Mouse (Mus musculus) heart, embryonic 14.5 days (tissue): ENCODE results near the gene Efnb1. TPM values are rescaled to one million over a fixed set of nuclear protein-coding genes. Genes with fewer than 3 reads are reported as not detected.
A peak's percentile ranks its signal among the peaks of the same experiment; 100 is the strongest.

Source experiments
- ATAC-seq: fragments of 200-750 bp; cut with Nextera tagmentation; 2 replicates; pipeline ENCODE4 v1.8.0; 2017; ENCODE audit warnings: low read depth, moderate TSS enrichment; ENCODE audit not compliant: insufficient number of reproducible peaks, insufficient read depth, low FRiP score
- H3K27ac ChIP-seq, 2 experiments: fragments of 200-500 bp in 1 of 2; fragments of 300-500 bp in 1 of 2; sonication (generic) in 1 of 2; replicated peaks in 1 of 2; 2 replicates each; pipeline ENCODE4 v1.5.1; 2012 to 2014; ENCODE audit warnings: low read depth in 2 of 2, low read length in 2 of 2, control low read depth in 1 of 2, mild to moderate bottlenecking in 1 of 2, mixed read lengths in 1 of 2; ENCODE audit not compliant: control insufficient read depth in 1 of 2, insufficient read depth in 1 of 2
- H3K27me3 ChIP-seq: fragments of 300-500 bp; sonication (generic); 2 replicates; pipeline ENCODE4 v1.6.1; 2014; ENCODE audit warnings: mild to moderate bottlenecking, low read length, control low read depth; ENCODE audit not compliant: control insufficient read depth, insufficient read depth
- H3K36me3 ChIP-seq: fragments of 300-500 bp; sonication (generic); 2 replicates; pipeline ENCODE4 v1.6.1; 2014; ENCODE audit warnings: mild to moderate bottlenecking, control low read depth, low read length, mixed read lengths; ENCODE audit not compliant: control insufficient read depth, insufficient read depth
- H3K4me1 ChIP-seq, 2 experiments: fragments of 200-500 bp in 1 of 2; fragments of 300-500 bp in 1 of 2; sonication (generic) in 1 of 2; 2 replicates each; pipeline ENCODE4 v1.6.1; 2012 to 2014; ENCODE audit warnings: low read length in 2 of 2, control low read depth in 1 of 2, mixed read lengths in 1 of 2; ENCODE audit not compliant: control insufficient read depth in 2 of 2, insufficient read depth in 2 of 2
- H3K4me2 ChIP-seq: fragments of 300-500 bp; sonication (generic); 2 replicates; pipeline ENCODE4 v1.6.1; 2014; ENCODE audit warnings: mild to moderate bottlenecking, low read length
- H3K4me3 ChIP-seq, 2 experiments: fragments of 200-500 bp in 1 of 2; fragments of 300-500 bp in 1 of 2; sonication (generic) in 1 of 2; 2 replicates each; pipeline ENCODE4 v1.5.1; 2012 to 2014; ENCODE audit warnings: low read length in 2 of 2, mild to moderate bottlenecking in 2 of 2, control low read depth in 1 of 2, low read depth in 1 of 2, moderate library complexity in 1 of 2; ENCODE audit not compliant: control insufficient read depth in 1 of 2, insufficient read depth in 1 of 2
- H3K9ac ChIP-seq: fragments of 300-500 bp; sonication (generic); 2 replicates; pipeline ENCODE4 v1.6.1; 2014; ENCODE audit warnings: mild to moderate bottlenecking, low read length
- H3K9me3 ChIP-seq: fragments of 300-500 bp; sonication (generic); 2 replicates; pipeline ENCODE4 v1.6.1; 2016; ENCODE audit warnings: low read length, control low read depth; ENCODE audit not compliant: control insufficient read depth
- WGBS: fragments of 180-500 bp; shearing (Covaris S2); extraction: QIAGEN DNeasy Blood & Tissue Kit; methylation state at CpG from one replicate; pipeline ENCODE4 v1.1.7; 2014; 5-methylcytosine and 5-hydroxymethylcytosine counted together
- polyA plus RNA-seq: library from polyadenylated mRNA; unstranded; fragments of >200 nt; fragmentation: Nextera tagmentation; extraction: Ambion mirVana; gene quantifications from 2 replicates; pipeline ENCODE4 v1.2.1, GENCODE M21; 2014

The Efnb1 gene
- polyA plus RNA-seq, 1 experiment from 2014 or later = 20.1 TPM

DNA sequence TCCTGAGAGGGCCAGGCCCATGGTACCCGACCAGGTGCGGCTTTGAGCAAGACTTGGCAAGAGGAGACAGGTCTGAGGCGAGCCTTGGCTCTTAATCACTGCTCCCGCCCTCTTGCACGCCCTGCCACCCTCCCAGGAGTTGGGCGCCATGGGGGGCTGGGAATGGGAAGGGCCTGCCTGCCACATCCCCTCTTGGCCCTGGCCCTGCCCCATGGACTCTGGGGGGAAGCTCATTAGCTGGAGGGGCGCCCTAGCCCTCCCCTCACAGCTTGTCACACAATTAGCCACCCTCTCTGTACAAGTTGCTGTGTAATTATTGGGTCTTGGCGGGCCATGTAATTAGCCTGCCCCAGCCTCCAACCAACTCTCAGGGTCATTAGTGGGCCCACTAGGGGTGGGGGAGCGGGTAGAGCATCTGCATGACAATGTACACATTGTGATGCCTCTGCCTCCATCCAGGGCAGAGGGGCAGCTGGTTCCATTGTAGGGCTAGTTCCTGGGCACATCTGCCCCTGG, 49.2 kb downstream of the Efnb1 start:
- H3K27me3 ChIP-seq = peaks cover 19% of the 10 kb centered on the region
- no peak overlapping the region for H3K27ac ChIP-seq
- H3K36me3 ChIP-seq = no peaks in the 10 kb centered on the region
- no peak overlapping the region for H3K9ac ChIP-seq
- H3K9me3 ChIP-seq = no peaks in the 10 kb centered on the region
- 80% methylated on average over 9 of the region's 9 CpGs for WGBS
- H3K4me2 ChIP-seq = no peak overlapping the region
- no peak for ATAC-seq
- no peak overlapping the region for H3K4me3 ChIP-seq
- H3K4me1 ChIP-seq = no peaks in the 10 kb centered on the region; a peak in 1 of 4 replicates

DNA sequence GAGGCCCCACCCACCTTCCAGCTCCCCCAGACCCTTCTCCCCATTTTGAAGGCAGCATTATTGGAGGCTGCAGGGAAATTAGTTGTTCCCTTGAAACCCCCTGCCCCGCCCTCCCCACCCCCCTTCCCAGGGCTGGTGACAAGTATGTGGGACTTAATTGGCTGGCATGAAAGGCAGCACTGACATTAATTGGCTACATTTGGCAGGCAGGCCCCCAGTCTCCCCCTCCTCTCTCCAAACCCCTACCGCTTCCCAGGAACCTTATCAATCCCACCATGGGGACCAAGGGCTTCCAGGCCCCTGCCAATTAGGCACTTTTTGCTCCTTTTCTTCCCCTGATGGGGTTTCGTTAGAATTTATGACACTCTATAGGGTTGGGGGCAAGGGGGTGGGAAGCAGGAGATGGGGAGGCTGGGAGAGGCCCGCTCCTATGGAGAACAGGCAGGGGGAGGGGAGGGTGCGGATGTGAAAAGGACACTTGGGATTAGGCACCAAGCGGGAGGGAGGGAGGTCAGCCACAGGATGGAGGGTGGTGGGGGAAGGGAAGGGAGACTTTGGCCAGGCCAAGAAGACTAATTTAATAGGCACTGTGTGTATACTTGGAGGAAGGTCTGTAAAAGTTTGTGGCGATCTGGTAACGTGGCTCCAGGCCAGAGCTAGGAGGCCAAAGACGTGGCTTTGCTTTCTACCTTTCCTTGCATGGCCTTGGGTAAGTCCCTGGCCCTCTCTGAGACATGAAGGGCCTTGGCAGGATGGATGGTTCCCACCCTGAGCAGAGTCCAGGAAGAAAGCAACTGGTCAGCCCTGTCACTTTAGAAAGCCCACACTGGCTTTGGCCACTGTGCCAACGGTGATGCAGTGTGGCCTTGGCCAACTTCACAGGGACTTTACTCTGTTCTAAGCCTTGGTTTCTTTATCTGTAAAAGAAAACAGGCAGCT, 50.8 kb downstream of the Efnb1 start:
- H3K27me3 ChIP-seq = peaks cover 15% of the 10 kb centered on the region; the same call in 1 of the 2 replicates
- no peak for ATAC-seq

DNA sequence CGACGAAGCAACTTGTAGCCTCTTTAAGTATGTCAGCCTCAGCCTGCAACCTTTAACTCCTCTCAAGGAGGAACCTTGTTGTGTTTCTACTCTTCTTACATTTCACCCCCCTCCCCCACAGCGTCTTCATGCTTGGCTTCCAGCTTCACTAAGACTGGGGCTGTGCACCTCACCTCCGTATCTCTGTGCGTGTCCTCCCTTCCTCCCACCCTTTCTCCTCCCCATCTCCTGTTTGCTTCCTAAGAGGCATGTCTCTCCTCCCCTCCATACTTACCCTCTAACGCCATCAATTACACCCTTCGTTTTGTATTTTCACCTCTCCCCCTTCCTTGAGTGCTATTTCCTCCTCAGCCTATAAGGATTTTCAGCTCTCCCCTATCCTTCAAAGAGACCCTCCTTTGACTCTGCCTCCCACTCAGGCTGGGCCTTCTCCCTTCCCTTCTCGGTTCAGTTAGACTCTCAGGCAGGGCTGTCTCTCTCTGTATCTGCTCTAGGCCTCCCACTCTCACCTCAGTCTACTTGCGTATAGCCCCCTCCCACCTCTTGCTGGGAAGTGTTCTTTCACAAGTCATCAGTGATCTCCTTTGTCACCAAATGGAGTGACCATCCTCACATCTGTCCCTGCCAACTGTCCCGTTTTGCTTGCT, 55.6 kb downstream of the Efnb1 start:
- no peaks in the 10 kb centered on the region for H3K36me3 ChIP-seq
- WGBS = 64% methylated on average over 10 of the region's 10 CpGs
- H3K4me3 ChIP-seq = no peak overlapping the region
- peaks cover 12% of the 10 kb centered on the region; the same call in 1 of the 2 replicates for H3K27me3 ChIP-seq
- H3K9ac ChIP-seq = no peak overlapping the region
- H3K4me2 ChIP-seq = no peak overlapping the region
- peaks cover 0 to 3% of the 10 kb centered on the region in 2 experiments; a peak in 3 of 4 replicates for H3K4me1 ChIP-seq
- no peak for ATAC-seq
- H3K9me3 ChIP-seq = no peaks in the 10 kb centered on the region
- H3K27ac ChIP-seq = no peak overlapping the region

More for the DNA sequence above, 50.8 kb downstream of the Efnb1 start:
- H3K9me3 ChIP-seq = no peaks in the 10 kb centered on the region
- no peak overlapping the region for H3K4me3 ChIP-seq
- H3K36me3 ChIP-seq = no peaks in the 10 kb centered on the region
- H3K4me1 ChIP-seq = no peaks in the 10 kb centered on the region; a peak in 1 of 4 replicates
- H3K4me2 ChIP-seq = no peak overlapping the region
- WGBS = 58% methylated on average over 10 of the region's 10 CpGs
- H3K9ac ChIP-seq = no peak overlapping the region
- H3K27ac ChIP-seq = no peak overlapping the region

DNA sequence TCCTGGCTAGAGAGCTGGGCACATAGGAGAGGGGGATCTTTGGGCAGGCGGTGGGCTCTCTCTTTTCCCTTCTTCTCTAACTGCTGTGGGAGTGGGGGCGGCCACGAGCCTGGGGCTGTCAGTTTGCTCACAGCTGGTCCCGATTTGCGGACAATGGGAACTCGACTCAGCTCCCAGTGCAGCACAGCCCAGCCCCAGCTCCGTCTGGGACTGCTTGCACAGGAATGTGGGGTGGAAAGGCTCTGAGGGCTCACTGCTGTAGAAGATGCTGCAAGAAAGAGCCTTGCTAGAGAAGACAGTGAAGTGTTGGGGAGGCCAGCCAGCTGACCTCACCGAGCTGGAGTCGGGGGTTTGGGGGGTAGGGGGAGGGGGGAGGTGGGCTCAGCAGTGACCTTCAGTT, 61.0 kb downstream of the Efnb1 start:
- 42% methylated on average over 9 of the region's 9 CpGs for WGBS
- no peak overlapping the region for H3K9ac ChIP-seq
- no peaks in the 10 kb centered on the region for H3K36me3 ChIP-seq
- H3K4me1 ChIP-seq = peaks cover 25 to 29% of the 10 kb centered on the region in 2 experiments
- ATAC-seq = no peak
- no peak overlapping the region for H3K4me3 ChIP-seq
- H3K9me3 ChIP-seq = no peaks in the 10 kb centered on the region
- H3K27me3 ChIP-seq = no peaks in the 10 kb centered on the region
- H3K4me2 ChIP-seq = no peak overlapping the region
- no peak overlapping the region for H3K27ac ChIP-seq

DNA sequence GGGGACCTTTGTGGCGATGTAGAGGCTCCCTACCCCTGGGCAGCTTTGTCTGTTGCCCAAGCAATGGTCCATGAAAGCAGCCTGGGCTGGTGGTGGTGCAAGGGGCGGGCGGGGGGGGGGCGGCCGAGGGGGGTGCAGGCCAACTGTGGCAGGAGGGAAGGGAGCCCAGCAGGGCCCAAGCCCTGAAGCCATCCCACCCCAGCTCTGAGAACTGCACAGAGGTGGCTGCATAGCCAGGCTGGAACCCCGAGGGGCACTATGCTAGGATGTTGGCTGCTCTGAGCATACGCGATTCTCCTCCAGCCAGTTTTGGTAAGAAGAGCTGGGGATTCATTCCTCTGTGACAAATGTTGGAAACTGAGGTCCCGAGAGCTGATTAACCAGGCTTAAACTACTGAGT, 62.6 kb downstream of the Efnb1 start:
- no peaks in the 10 kb centered on the region for H3K9me3 ChIP-seq
- 51% methylated on average over 6 of the region's 9 CpGs for WGBS
- H3K36me3 ChIP-seq = no peaks in the 10 kb centered on the region
- peak overlapping the region; percentile 57 for H3K4me2 ChIP-seq
- peaks cover 25 to 29% of the 10 kb centered on the region in 2 experiments for H3K4me1 ChIP-seq
- H3K27me3 ChIP-seq = no peaks in the 10 kb centered on the region
- peak overlapping the region; percentile 87 to 92 for H3K27ac ChIP-seq
- no peak for ATAC-seq
- H3K4me3 ChIP-seq = peak overlapping the region; percentile 28 to 44; a peak in 2 of 4 replicates
- peak overlapping the region; percentile 51 for H3K9ac ChIP-seq

Other genes with a start within 250 kb of the Efnb1 start
- 7.8 and 12.9 TPM in 2 replicates for gene Ophn1, start 245.1 kb upstream of the Efnb1 start, polyA plus RNA-seq
- gene Yipf6, start 199.8 kb upstream of the Efnb1 start, polyA plus RNA-seq = 17.6 and 19.3 TPM in 2 replicates
- gene Stard8, start 132.9 kb upstream of the Efnb1 start, polyA plus RNA-seq = 11.3 and 12.0 TPM in 2 replicates